Mouse (Mus musculus) spleen, postnatal 4 days (tissue): ENCODE data around the gene Rnls.
"Not testable (repeated sequence)": the region's sequence is repeated elsewhere in the genome, so short reads cannot be mapped to it uniquely, and the experiment has no call there.

Experiments
- DNase-seq, 2 experiments: peaks; one replicate each; pipeline ENCODE4 v3.0.0; 2022; ENCODE audit warnings: low spot score in 2 of 2

Gene Rnls

DNA sequence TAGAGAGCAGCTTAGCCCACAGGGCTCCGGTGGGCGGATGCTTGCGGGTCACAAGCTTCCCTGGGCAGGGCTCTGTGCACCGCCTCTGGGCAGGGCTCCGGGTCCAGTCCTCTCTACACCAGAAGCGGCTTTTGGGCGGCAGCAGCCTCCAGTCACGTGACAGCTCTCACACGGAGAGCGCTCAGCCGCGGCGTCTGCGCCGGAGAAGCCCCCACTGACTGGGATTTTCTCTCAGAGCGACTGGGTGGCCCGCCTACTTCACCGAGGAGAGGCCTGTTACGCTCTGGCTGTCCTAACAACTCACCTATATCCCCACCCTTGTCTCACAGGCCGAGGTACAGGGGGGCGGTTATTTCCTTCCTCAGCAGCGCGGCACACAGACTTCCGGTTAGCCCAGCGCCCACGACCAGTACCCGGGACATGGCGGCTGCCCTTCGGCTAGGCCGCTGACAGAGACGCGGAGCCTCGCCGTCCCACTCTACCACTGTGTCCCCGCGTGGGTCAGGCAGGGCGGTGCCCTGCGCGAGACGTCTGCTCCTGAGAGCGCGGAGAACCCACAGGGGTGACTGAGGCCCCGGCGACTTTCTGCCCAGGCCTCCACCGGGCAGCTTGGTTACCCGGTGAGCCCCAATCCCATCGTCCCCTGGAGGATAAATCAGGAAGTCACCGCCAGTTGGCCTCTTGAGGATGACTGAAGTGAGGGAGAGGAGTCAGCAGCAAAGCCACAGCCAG, at the start of gene Rnls:
TSS of gene Rnls (minus strand) at position 645 of the 732 bp plus-strand sequence.
- peak; percentile 69 to 84 for DNase-seq

- DNase-seq = no peak
Measured at GRCm38 (mm10) chr19:33429457-33429856, 37.4 kb upstream of the Rnls start.

- DNase-seq = not testable (repeated sequence)
Measured at GRCm38 (mm10) chr19:33419368-33419767, 27.3 kb upstream of the Rnls start.

DNA sequence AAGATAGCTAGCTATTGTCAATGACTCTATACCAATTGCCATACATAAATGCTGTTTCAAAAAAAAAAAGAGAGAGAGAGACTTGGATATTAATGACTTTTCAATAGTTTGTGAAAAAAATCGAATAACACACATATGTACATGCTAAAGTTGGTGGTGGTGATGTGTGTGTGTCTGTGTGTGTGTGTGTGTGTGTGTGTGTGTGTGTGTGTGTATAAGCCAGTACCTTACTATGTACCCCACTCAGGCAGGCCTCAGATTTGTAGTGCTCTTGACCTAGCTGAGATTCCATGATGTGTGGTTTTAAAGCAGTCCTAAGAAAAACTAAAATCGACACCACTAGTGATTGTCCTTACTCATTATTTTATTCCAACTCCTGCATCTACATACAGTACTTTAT, 11.3 kb downstream of the Rnls start:
- DNase-seq = no peak

DNA sequence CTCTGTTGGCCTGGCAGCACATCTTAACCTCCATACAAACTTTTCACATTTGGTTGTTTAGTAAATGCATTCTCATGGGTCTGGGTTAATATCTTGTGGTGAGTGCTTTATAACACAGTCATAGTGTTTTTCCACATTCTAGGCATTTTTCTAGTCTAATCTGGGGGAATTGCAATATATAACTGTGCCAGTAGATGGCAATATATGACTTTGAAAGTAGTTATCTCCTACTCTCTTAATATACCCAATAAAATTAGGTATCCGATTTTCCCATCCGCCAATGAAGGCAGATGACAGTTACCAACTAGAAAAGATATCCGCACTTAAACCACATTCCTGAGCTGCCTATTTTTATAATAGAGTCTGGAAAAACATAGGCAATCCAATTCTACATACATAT, 11.7 kb downstream of the Rnls start:
- no peak for DNase-seq

GRCm38 (mm10) chr19:33368808-33369207, 23.3 kb downstream of the Rnls start:
- DNase-seq = no peak

DNA sequence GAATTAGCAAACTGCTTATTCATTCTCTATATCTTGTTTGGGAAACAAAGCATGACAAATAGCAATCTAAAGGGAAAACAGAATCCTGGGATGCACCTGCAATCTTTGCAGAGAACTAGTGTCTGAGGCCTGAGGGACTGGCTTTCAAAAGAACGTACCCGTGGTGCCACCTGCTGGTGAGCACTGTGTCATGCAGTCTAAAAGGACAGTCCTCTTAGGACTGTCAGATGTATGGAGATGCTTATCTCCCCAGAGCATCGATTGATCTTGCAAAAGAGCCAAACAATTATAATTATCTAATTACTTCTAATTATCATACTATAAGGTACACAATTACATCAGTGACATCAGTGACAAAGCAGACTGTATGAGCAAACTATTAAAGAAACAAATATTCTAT, 25.4 kb downstream of the Rnls start:
- DNase-seq = peak; percentile 55 to 82

DNA sequence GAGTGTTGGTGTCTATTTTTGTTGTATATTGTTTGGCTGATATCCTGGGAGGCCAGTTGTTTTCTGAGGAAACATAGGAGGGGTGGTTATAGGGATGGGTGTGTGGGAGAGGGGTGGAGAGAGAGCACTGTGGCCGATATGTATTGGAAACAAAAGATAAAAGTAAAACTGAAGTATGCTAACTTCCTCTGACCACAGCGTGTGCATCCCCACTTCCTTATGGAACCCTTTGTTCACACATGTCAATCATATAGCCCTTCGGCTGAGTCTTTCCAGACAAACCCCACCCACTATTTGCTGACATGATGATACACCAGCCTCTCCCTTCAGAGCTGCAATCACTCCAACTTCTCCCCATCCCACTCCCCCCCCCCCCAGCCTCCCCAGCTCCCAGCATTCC, 35.1 kb downstream of the Rnls start:
- DNase-seq = no peak

DNA sequence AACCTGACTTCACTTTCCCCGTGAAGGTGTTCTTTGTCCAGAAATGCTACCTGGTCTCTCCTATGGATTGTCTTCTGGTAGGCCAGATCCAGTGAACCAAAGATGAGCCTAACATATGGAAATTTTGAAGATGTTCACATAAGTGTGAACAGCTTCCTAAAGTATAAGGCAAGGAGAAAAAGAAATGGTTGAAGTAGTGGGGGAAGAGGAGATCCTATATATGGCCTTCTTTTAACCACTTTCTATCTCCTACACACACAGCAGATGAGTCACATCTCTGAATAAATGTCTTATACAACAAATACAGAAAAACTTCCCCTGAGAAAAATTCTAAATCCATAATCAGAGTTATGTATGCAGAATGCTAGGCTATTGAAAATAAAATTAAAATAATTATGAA, 52.0 kb downstream of the Rnls start:
- DNase-seq = no peak

DNA sequence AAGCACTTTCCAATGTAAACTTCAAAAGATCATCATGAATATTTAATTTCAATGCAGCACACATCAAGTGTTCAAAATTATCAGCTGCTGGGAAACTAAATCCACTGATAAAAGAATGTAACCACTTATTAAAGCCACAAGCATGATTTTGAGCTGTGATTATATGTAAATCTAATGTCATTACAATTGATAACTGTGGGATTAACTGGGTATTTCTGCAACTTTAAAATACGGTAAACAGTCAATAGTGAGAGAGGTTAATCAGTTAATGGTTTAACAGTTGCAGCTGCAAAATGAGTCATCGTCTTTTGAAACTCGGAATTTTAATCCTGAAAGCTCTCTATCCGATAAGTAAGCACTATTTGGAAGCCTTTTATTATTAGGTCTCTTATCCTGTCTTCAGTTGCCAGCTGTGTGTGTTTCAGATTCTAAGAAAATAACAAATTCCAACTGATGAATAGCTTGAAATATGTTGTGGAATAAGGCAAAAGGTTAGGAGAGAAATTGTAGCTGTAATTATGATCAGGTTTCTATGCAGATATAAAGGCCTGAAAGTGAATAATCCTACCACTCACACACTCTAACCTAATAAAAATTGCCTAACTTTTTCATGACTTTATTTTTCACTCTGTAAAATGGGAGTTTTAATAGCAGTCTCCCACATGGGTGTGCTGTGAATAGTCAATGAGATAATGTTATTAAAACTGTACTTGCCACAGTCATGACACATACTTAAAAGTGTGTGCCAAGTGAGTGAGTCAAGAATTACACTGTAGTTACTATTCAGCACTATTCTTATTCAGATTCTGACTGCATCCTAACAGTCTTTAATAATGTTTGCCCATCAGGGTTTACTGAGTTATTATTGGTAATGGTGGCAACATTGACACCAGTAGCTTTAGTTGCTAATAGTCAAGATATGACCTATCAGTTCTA, 65.1 kb downstream of the Rnls start:
- DNase-seq = no peak

DNA sequence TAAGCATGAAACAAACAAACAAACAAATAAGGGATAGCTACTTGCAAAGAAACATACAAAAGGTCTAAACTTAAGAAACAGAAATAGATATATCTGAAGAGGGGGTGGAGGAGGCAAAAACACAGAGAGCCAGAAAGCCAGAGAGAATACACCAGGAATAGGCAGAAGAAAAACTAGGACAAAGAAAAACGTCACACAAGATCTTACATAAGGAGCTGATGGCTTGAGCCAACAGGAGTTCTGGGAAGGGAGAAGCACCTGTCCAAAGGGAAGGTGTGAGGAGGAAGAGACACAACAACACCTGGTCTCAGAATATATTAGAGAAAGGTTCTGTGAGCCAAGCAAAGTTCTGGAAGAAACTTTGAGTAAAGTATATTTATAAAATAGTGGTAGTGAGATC, 73.3 kb downstream of the Rnls start:
- no peak for DNase-seq

DNA sequence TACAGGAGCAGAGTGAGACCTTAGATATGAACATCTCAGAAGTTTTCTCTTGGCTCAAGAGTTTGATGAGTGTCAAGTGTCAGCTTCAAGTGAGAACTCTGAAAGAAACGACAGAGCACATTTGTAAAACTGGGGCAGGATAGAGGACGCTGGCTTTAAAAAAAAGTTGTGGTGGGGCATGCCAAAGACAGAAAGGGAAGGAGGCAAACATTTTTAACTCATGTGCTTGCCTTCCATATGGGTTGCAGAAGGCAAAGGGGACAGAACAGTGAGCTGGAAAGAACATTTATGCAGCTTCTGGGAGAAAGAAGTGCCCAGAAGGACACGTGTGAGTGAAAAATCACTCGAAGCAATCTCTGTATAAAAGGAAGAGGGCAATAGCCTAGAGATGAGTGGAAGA, 75.0 kb downstream of the Rnls start:
- DNase-seq = no peak

GRCm38 (mm10) chr19:33299726-33300292, 92.3 kb downstream of the Rnls start:
- DNase-seq = no peak

DNA sequence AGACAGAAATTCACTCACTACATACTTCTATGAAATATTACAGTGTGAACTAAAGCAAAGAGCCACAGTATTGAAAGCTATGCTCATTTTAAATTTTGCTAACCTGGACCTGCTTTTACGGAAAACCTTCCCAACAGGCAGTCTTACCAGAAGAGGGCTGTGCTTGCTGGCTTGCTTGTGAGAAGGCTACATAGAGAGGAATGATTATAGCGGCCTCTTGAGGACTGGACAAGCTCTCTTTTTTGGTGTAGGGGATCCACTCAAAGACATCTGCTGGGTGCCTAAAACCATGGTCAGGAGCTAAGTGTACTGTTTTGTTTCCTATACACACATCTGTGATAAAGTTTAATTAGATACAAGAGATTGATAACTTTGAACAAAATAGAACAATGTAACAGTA, 95.8 kb downstream of the Rnls start:
- DNase-seq = no peak

- no peak for DNase-seq
Measured at GRCm38 (mm10) chr19:33282985-33283384, 109.1 kb downstream of the Rnls start.

DNA sequence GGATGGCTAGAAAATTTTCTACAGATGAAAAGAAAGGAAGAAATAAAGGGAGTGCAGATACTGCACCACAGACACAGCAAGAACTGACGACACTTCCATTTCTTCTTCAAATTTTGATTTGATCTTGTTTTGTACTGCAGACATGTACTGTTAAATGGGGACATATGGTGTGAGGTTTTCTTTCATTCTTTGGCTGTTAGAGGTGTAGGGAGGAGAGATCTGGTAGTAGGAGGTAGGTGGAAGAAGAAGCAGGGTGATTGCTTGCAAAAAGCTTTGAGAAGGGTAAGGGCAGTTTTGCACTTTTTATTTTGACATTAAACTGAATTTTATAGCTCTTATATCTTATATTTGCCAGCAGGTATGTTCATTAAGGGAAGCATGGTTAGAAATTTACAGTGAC, 115.7 kb downstream of the Rnls start:
- no peak for DNase-seq

DNA sequence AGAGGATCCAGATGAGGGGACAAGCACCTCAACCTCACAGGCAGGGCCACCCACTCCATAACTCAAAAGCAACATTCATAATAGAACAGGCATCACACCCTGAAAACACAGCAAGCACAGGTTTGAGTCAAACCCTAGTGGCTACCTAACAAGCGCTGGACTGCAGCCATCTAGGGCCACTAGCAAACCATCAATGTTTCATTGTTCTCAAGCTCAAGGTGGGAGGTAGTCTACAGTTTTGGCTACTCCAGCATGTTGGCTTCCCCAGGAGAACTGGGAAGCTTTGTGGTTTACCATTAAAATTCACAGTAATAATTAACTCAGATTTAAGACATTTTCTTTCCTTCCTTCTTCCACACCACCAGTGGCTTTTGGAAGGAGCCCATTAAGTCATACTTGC, 118.4 kb downstream of the Rnls start:
- DNase-seq = no peak

DNA sequence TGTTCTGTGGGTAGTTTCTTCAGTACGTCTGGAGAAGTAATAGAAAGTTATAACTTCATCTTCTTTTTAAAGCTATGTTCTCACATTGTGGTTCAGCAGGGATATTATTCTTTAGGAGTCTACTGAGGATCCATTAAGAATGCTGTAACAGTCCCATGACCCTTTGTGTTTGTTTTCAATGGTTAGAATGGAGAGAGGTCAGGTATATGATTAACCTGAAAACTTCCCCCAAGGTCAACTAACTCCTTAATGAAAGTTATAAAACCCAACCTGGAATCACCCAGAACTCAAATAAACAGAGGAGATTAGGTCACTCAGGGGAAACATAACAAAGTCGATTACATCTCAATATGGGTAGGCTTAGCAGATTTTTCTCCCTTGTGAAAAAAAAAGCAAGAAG, 120.5 kb downstream of the Rnls start:
- no peak for DNase-seq

GRCm38 (mm10) chr19:33270231-33270630, 121.9 kb downstream of the Rnls start:
- DNase-seq = no peak

DNA sequence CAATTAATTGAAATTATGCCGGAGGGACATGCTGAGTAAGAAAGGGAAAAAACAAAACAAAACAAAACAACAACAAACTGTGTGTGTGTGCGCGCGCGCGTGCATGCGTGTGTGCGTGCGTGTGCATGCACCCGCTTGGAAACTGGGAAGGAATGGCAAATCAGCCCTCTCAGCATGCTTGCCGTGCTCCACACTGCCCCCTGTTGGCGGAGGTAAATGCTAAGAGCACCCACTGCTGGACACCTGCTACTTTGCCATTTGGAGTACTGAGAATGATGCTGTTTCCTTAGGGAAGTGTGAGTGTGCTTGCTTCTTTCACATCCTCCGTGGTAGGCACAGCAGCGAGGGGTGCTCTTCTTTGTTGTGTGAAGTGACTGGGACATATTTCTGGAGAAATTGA, 124.1 kb downstream of the Rnls start:
- DNase-seq = peak; percentile 16 to 76

DNA sequence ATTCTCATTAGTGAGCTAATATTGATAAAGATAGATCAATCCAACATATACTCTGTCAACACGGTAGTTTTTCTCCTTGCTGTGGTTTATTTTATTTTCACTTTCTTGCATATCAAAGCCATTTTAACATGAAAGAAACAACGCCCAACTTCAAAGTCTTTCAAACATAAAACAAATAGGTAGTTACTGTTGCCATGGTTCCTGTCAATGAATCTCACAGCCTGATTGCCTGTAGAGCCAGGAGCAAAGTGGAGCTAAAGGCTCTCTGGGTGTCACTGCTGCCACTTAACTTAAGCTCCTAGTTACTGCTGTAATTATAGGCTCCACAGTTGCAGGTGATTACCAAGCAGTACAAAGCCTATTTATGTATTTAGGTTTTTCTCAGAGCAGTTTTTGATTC, 126.8 kb downstream of the Rnls start:
- DNase-seq = no peak

- no peak for DNase-seq
Measured at GRCm38 (mm10) chr19:33264224-33264993, 127.7 kb downstream of the Rnls start.
